ENCODE assay signal across 9 mouse cellular contexts in genomic region chr1:109982809-109983536, GRCm38 (mm10). TPM values are rescaled to one million over a fixed set of nuclear protein-coding genes. Genes with fewer than 3 reads are reported as not detected.
A peak's percentile ranks its signal among the peaks of the same experiment; 100 is the strongest.
DNase-seq lines count a peak whose midpoint lies in the region; ATAC-seq and TF ChIP-seq lines count a peak whose summit lies in the region.
"Had no signal": no experiment of that assay in that cellular context is flagged by ENCODE, and none has a peak within 500 bp of the region (broad histone marks: within the 10 kb centered on the region; RNA-seq: fewer than 3 reads in every experiment).

No protein-coding gene starts in this region.

- peak; percentile 86 for ATAC-seq in kidney, embryonic 16.5 days (ENCODE audit: low FRiP score, low TSS enrichment)
- ATAC-seq in hindbrain, embryonic 12.5 days (ENCODE audit: low FRiP score): peak; percentile 92
- peak; percentile 59 for ATAC-seq in limb, embryonic 13.5 days (ENCODE audit: low FRiP score, low read depth)

- peaks cover 17% of the 10 kb centered on the region for H3K27me3 ChIP-seq in kidney, embryonic 16.5 days (ENCODE audit: insufficient read depth, low read length)
- H3K27me3 ChIP-seq in kidney, adult 2 months (replicated peaks; ENCODE audit: control insufficient read depth, insufficient read depth, low read length): no peaks in the 10 kb centered on the region
- H3K27me3 ChIP-seq in hindbrain, embryonic 12.5 days: no peaks in the 10 kb centered on the region; the same call in 1 of the 2 replicates
- peaks cover 26% of the 10 kb centered on the region for H3K27me3 ChIP-seq in limb, embryonic 13.5 days

- H3K9ac ChIP-seq in kidney, embryonic 16.5 days (replicated peaks; ENCODE audit: low read length): no peak overlapping the region
- peak overlapping the region; percentile 62 for H3K9ac ChIP-seq in hindbrain, embryonic 12.5 days
- peak overlapping the region; percentile 14; the same call in 1 of the 2 replicates for H3K9ac ChIP-seq in limb, embryonic 13.5 days

- no peaks in the 10 kb centered on the region for H3K36me3 ChIP-seq in kidney, embryonic 16.5 days (ENCODE audit: insufficient read depth, low read length)
- no peaks in the 10 kb centered on the region for H3K36me3 ChIP-seq in kidney, adult 2 months (ENCODE audit: control insufficient read depth, insufficient read depth, low read length)
- no peaks in the 10 kb centered on the region for H3K36me3 ChIP-seq in hindbrain, embryonic 12.5 days
- no peaks in the 10 kb centered on the region for H3K36me3 ChIP-seq in limb, embryonic 13.5 days

- H3K4me3 ChIP-seq in kidney, embryonic 16.5 days (ENCODE audit: low read length): peak overlapping the region; percentile 56
- no peak overlapping the region for H3K4me3 ChIP-seq in kidney, adult 2 months (ENCODE audit: insufficient read depth, low read depth, low read length)
- peak overlapping the region; percentile 57 for H3K4me3 ChIP-seq in cortical plate, adult 2 months (ENCODE audit: insufficient read depth, low read length)
- peak overlapping the region; percentile 64 for H3K4me3 ChIP-seq in hindbrain, embryonic 12.5 days
- H3K4me3 ChIP-seq in limb, embryonic 13.5 days: peak overlapping the region; percentile 58

- no peaks in the 10 kb centered on the region for H3K4me1 ChIP-seq in kidney, embryonic 16.5 days (ENCODE audit: insufficient read depth, low read length)
- H3K4me1 ChIP-seq in kidney, adult 2 months (ENCODE audit: control insufficient read depth, insufficient read depth, low read length): no peaks in the 10 kb centered on the region
- no peaks in the 10 kb centered on the region for H3K4me1 ChIP-seq in cortical plate, adult 2 months (ENCODE audit: control insufficient read depth, insufficient read depth, low read length)
- H3K4me1 ChIP-seq in hindbrain, embryonic 12.5 days: peaks cover 10% of the 10 kb centered on the region
- peaks cover 10% of the 10 kb centered on the region for H3K4me1 ChIP-seq in limb, embryonic 13.5 days

- no peak overlapping the region for H3K27ac ChIP-seq in kidney, embryonic 16.5 days (ENCODE audit: low read length)
- no peak overlapping the region for H3K27ac ChIP-seq in kidney, adult 2 months (ENCODE audit: insufficient read depth, low read depth, low read length)
- H3K27ac ChIP-seq in cortical plate, adult 2 months (ENCODE audit: insufficient read depth, low read length): peak overlapping the region; percentile 24; the same call in 1 of the 2 replicates
- peak overlapping the region; percentile 66 for H3K27ac ChIP-seq in hindbrain, embryonic 12.5 days
- H3K27ac ChIP-seq in limb, embryonic 13.5 days: no peak overlapping the region

- no peak for DNase-seq in kidney, adult 2 months
- peak; percentile 23 for DNase-seq in right cerebral cortex, postnatal 14 days
- no peak for DNase-seq in urinary bladder, adult 18-20 months (ENCODE audit: low spot score in 2 of 2)
- no peak for DNase-seq in yolk sac, embryonic 10.5 days (ENCODE audit: low spot score)

- peak overlapping the region; percentile 87 for H3K4me2 ChIP-seq in kidney, embryonic 16.5 days (replicated peaks; ENCODE audit: low read depth, low read length)
- peak overlapping the region; percentile 94 for H3K4me2 ChIP-seq in hindbrain, embryonic 12.5 days (replicated peaks)
- peak overlapping the region; percentile 91 for H3K4me2 ChIP-seq in limb, embryonic 13.5 days (replicated peaks)

- no peak for TF ChIP-seq CTCF in kidney, adult 2 months (conservative IDR thresholded peaks at IDR 0.05; ENCODE audit: insufficient read depth, insufficient read length, low read depth, low read length)
- TF ChIP-seq CTCF in cortical plate, adult 2 months (IDR thresholded peaks at IDR 0.05; ENCODE audit: extremely low read depth, insufficient read depth, low read length): no peak

- H3K9me3 ChIP-seq in kidney, embryonic 16.5 days (ENCODE audit: low read length): no peaks in the 10 kb centered on the region
- no peaks in the 10 kb centered on the region for H3K9me3 ChIP-seq in hindbrain, embryonic 12.5 days (replicated peaks)
- H3K9me3 ChIP-seq in limb, embryonic 13.5 days: no peaks in the 10 kb centered on the region

- under 1% methylated on average over 38 of the region's 38 CpGs for WGBS in kidney, embryonic 16.5 days
- WGBS in kidney, adult 2 months: 2% methylated on average over 38 of the region's 38 CpGs
- under 1% methylated on average over 38 of the region's 38 CpGs for WGBS in hindbrain, embryonic 12.5 days
- WGBS in limb, embryonic 13.5 days: 1% methylated on average over 38 of the region's 38 CpGs

- TF ChIP-seq POLR2A in kidney, adult 2 months (IDR thresholded peaks at IDR 0.05; ENCODE audit: low read depth, low read length): no peak
- peak; percentile 43; the same call in 1 of the 2 replicates for TF ChIP-seq POLR2A in cortical plate, adult 2 months (IDR thresholded peaks at IDR 0.05; ENCODE audit: extremely low read depth, insufficient read depth, low read length)

RNA-seq across cellular contexts. Expression of gene Cdh7, which starts 0.7 kb away (rescaled TPM):
- polyA plus RNA-seq in kidney, embryonic 16.5 days (2015; fragmentation: Nextera tagmentation; extraction: Ambion mirVana): 0.10 and 0.19 TPM in 2 replicates
- not detected in 2 replicates for polyA plus RNA-seq in kidney, adult 2 months (2012; rRNA removed)
- polyA plus RNA-seq in cortical plate, adult 2 months (2012; rRNA removed): 10.5 and 11.5 TPM in 2 replicates
- 4.7 and 5.0 TPM in 2 replicates for polyA plus RNA-seq in hindbrain, embryonic 12.5 days (2016; fragmentation: Nextera tagmentation; extraction: Ambion mirVana)
- polyA plus RNA-seq in limb, embryonic 13.5 days (2015; fragmentation: Nextera tagmentation; extraction: Ambion mirVana): 0.94 and 1.0 TPM in 2 replicates
- polyA plus RNA-seq: large intestine, adult 2 months had no signal

Comparison
In these comparisons a context has a peak if more than half of its experiments do, and no peak if none do; other contexts are left out.
1. H3K27ac ChIP-seq: peak in cortical plate, adult 2 months (single experiment) and hindbrain, embryonic 12.5 days (single experiment); none in kidney, embryonic 16.5 days (single experiment), kidney, adult 2 months (single experiment) and limb, embryonic 13.5 days (single experiment).
2. Peak in every context shown above with its lines, with median percentiles within 50 percentile points of each other: ATAC-seq and H3K4me2 ChIP-seq.